Mouse (Mus musculus) frontal cortex, postnatal 36 days (tissue): ENCODE measurements at regions not wholly inside any gene's neighbourhood (a gene's known extent, or its start where the extent isn't known, plus 50 kb on each side); places are given as distances from the start of the nearest gene placed in this dataset.

Experiments
- DNase-seq, 2 experiments: peaks; one replicate each; pipeline ENCODE4 v3.0.0; 2022; ENCODE audit warnings: low spot score in 2 of 2

DNA sequence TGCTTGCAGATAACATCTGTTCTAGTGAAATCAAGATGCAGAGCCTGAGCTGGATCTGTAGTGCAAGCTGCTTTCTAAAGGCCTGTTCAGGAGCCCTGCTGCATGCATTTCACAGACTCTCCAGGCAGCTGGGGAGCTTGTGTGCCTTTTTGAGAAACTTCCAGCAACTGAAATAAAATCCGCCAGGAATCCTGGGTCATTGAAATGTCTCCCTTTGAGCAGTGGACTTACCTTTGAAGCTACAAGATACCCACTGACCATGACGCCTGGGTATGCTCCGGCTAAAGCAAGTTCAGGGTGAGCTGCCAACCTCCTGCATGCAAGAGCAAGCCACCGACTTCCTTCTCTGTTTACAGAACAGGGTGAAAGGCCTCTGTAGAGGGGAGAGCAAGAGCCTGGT lies 278.7 kb downstream of the Cenpw start:
- DNase-seq, result no peak

DNA sequence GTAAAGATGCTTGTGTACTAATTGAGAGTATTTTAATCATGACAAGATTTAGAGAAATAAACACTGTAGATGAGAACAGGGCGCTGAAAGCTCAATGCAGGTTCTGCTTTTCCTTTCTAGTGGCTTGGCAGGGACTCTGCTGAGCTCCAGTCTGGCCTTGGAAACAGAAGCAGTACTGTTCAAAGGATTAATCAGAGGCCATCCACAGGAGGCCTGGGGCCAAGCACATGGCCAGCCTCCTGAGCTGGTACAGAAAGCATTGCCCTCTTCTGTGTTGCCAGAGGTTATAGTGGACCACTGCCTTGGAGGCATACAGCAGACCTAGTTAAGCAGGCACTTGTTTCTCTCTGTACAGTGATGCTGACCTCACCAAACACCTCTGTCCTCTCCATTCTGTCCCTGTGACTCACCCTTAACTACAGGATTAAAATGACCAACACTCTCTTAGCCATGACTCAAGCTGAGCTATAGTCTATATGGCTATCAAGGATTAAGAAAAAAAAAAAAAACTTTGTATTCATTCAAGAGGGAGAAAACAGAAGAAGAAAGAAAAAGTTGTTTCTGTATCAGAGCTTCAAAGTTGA lies 302.5 kb downstream of the Cenpw start:
- peak; percentile 3 to 44 for DNase-seq

DNA sequence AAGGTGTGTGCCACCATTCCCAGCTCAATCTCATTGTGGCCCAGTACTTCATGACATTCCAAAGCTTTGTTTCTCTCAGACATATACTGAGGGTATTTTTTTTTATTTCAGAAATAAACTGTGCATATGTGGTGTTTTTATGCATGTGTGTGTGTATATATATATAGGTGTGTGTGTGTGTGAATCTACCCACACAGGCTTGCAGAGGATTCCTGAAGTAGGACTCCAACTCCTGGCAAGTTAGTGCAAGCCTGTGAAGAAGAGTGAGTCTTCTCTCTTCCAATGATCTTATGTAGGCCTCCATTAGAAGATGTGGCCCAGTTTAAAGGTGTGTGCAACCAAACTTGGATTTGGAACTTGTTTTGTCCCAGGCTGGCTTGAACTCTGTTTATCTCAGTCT lies 328.9 kb upstream of the Rspo3 start:
- DNase-seq, result no peak

DNA sequence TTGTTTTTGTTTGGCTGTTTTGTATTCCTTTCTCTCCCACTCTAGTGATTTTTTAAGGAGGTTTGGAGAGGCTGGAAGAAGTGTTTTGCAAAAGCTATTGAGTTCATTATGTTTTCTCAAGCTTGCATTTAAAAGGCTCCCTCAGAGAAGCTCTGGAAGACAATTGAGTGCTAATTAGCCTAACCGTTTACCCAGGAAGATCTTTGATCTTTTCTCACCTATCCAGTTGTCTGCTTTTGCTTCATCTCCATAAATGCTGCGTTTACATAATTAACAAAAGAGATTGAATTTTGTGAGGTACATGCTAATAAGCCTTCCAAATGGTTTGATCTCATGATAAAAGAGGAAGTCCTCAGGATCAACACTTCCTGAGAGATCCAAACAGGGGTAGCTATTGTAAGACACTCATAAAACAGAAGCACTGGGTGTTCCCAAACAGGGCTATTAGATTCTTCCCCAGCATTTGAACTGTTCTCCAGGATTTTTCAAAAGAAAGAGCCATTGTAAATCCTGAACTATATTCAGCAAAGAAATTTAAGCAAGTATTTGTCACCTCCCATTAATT lies 320.2 kb upstream of the Rspo3 start:
- no peak for DNase-seq

DNA sequence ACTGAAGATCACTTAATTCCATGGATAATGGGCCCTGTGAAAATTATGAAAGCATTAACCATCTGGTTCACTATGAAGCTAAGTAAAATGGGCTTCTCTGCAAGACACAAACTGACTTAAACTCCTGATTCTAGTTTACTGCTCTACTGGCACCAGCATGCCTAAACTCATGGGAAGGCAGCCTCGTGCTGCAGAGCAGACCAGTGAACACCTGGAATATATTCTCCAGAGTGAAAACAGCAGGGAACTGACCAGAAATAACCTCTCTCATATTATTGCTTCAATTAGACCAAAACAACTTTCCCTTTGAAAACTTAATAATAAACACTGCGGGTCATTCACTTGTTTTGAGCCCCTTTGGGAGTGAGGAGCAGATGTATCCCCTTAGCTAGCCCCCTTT lies 316.8 kb upstream of the Rspo3 start:
- no peak for DNase-seq

DNA sequence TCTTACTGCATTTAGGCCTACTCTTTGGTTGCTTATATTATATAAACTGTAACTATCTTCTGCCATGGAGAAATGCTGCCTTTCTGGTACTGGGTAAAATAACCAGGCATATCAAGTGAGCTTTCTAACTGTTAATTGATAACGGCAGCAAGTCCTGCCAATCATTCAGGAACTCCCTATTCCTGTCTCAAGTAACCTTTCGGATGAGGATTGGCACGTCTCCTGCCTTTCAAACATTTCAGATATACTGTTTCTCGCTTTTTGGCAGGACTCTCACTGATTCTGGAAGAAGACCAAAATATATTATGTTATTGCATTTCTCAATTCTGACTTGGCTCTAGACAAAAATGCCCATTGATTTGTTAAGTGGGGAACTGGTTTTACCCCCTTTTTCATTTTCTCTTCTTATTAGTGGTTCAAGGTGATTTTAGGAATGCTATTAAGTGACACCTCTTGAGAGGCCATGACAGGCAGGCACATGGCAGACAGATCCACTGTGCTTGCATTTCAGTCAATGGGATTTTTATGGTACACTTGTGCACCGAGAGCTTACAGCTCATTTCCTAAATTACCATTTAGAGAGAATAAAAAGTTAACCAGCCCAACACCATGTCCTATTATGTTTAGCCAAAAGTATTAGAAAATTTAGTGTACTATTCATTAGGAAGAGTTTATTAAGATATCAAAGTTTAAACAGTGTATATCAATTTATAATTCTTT lies 289.4 kb upstream of the Rspo3 start:
- peak in 1 of 2 experiments; percentile 16 for DNase-seq

DNA sequence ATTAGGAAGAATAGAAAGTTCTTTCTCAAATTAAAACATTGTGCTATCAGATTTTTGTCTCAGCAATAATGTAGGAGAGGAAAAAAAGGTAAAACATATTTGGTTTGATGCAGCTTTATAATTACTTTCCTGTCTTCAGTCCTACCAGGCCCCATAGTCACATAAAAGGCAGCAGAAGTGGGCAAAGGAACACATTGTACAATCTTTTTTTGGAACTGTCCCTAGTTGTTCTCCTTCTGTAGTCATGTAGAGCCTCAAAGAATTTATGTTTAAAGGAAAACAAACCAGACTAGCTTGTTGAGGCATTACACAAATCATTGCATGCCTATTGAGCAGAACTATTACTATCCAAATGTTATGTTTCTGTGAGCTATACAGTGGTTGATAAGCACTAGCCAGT lies 288.7 kb upstream of the Rspo3 start:
- peak in 1 of 2 experiments; percentile 15 for DNase-seq

DNA sequence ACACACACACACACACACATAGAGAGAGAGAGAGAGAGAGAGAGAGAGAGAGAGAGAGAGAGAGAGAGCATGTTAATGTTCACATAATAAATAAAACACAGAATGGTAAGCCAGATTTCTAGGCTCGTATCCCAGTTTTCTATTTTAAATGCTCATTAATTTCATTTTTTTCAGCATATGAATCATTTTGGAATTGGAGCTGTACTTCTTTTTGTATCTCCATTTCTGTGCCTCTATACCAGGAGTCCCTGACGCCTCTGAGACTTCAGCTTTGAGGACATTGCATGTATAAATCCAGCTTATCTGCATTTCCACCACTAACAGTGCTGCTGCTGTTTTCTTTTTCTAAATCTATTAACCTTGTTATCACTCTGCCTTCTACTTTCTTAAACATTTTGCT lies 287.5 kb upstream of the Rspo3 start:
- peak in 1 of 2 experiments; percentile 13 for DNase-seq

DNA sequence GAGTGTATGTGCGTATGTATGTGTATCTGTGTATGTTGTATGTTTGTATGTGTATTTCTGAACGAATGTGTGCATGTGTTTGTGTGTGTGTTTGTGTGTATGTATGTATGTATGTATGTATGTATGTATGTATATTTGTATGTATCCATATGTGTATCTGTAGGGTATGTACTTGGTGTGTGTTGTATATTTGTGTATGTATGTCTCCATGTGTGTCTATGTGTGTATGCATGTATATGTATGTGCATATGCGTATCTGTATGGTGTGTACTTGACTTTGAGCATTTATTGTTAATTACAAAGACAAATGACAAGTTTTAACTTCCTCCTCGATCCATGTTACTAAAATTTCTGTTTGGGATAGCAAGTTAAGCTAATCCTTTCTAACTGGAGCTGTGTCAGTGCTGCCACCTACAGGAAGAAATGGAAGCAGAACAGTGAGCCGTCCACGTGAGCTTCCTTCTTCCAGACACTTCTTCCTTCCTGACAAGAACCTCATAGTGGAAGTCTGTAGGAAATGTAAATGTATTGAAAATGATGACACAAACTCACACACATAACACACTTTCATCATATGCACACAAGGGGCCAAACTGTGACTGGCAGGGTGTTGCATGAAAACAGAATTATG lies 268.4 kb upstream of the Rspo3 start:
- DNase-seq, result peak; percentile 46 to 75

DNA sequence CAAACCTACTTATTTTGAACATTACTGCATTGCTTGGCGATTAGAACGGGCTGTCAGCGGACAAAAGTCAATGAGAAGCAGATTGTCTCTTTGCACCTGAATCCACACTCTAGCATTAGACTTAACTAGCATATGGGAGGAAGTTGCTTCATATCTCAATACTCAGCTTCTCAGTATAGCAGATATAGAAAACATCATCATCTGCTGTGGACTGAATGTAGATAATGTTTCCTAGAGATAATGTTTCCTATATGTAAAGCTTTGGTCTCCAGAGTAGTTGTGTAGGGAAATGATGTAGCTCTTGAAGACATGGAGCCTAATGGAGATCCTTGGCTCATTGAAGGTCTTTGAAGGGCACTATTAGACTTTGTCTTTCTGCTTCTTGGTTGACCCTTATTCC lies 267.0 kb upstream of the Rspo3 start:
- DNase-seq, result no peak

DNA sequence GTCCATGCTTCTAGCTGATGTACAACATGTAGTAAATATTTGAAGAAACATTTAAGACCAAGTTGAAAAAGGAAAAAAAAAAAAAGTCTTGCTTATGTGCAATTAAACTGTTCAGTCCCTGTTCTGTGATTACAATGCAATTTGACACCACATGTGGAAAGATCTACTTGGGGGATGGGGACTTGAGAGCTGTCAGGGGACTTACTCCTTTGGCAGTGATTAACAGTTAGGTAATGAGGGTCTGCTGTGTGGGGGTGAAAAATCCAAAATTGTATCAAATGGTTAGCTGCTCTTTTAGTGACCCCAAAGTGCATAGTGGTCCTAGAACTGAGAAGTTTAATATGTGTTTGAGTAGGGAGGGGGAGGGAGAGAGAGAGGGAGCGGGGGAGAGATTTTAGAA lies 259.0 kb upstream of the Rspo3 start:
- no peak for DNase-seq

DNA sequence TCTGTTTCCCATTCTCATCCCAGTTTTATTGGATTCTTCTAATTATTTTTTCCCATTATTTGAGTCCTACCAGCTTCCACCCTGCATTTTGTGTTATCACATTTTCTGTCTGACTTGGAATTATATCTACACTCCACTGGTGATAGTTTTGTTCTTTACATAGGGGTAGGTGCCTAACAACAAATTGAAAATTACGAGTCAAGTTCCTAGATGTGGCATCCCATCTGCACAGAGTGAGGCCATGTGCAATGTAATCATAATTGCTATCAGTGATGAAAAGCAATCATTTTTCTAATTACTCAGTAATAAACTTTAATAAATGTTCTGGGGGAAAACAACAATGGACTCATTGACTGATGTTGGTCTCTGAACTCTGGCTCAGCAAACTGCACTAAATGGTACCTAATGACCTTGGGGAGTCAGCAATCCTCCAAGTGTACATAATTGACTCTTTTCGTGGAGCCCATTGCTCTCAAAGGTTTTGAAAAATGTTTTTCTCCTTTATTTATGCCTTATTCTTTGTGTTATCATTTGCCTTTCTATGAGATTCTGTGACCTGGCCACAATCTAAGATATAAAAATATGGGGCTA lies 250.6 kb upstream of the Rspo3 start:
- DNase-seq, result no peak

DNA sequence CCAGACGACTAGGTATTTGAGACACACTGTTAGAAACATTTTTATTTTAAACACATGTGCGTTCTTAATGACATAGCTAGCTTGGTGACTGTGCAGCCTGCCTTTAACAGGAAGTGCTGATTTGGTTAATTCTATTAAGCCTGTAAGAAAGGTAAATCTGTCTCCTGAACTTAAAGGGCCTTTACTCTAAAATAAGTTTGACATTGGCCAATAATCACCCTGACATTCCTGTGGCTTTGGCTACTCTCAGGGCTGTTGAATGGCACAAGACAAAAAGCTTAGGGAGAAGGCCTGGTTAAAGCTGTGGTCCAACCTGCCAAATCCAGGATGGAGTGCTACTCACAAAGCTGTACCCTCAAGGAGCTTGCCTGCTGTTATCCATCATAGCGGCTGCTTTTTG lies 201.0 kb upstream of the Rspo3 start:
- DNase-seq, result no peak

DNA sequence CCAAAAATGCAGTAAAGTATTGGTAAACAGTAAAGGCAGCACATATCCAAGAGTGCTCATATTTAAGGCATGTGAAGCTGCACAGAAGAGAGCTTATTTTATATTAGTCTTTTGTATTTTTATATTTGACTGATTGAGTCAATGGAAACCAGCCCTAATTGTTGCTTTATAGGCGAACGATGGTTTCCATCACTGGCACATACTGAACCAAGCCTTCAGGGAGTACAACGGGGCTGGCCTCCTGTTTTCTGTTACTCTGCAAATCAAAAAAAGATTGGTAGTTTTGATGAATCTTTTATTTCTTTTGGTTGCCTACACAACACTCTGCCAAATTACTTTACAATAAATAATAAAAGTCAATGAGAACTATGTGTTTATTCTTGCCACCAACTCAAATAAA lies 189.7 kb upstream of the Rspo3 start:
- DNase-seq, result no peak

DNA sequence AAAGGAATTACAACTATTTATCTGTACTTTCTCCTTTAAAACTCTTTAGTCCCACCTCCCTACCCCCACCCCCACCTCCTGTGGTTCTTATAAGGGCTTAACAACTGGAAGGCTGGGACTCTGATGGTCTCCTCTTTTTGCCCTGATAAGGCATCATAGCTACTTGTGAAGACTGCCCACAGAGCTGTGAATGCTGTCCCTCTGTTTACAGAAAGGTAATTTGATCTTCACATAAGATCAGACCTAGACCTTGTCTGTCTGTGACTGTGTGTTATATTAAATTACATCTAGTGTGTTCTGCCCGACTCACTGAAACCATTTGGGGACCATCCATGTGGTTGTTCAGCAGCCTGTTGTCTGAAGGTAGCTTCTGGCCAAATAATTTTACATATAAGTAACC lies 175.3 kb upstream of the Rspo3 start:
- no peak for DNase-seq

DNA sequence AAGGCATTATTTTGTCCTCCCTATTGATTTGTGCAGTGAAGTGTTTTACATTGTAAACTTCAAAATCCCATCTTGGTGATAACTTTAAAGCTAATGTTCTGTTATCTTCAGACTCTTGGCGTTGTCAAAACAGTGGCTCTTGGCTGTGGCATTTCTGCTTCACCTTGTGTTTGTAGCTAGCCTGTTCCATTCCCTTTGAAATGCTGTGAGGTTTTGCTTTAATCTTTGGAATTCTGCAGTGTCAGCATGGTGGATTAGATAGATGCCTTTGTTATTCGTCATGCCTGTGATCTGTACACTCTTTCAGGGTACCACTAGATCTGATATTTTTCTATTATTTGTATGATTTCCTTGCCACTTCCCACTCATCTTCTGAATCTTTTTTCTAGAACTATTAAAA lies 173.0 kb upstream of the Rspo3 start:
- no peak for DNase-seq

DNA sequence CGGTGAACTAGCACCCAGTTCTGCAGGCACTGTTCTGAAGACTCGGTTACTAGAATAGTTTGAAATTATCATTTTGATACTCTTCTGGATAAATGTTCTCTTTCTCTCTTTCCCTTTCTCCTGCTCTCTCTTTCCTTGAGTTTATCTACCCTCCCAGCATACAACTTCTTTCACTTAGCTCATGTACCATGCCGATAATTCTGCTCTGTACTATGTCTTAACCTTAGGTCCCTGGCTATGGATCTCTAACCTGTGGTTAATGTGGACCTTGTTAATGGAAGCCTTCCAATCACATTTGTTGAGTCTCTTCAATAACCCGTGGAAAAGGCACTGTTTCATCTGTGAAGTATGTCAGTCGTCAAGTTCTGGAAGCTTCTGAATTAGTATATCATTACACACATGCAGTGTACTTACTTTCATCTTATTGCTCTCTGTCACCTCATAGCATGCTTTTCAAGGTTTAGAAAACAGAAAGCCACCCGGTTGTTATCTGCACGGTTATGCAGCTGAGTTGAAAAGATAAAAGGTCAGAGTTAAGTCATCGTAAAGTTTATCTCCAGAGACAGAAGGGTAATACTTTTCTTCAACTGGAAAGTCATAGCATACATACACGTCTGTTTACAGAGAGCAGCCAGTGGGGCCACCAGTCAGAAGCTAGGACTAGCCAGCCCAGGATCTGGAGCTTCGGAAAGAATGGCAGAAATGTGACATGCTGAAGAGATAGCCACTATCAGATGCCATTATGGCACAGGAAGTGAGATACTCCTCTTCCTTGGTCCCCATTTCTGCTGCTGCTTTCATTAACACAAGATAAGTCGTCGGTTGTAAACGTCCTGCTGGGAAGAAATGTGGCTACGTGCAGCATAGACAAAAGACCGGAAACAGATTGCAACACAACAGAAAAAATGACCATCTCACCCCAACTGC lies 157.6 kb upstream of the Rspo3 start:
- no peak for DNase-seq

DNA sequence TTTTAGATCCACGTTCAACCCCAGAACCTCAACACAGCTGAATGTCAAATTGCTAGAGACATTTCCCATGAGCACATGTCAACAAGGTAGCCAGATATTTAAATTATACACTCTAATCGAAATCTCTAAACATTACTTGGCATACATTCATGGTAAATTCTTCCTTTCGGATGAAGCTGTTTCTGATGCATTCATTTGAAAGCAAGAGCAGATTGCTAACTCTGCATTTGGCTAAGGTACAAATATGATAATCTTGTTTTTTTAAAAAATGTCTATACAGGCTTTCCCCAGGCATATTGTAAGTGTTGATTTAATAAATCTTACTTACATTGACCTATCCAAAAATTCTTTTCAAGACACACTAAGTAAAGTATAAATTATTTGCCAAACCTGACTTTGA lies 153.9 kb upstream of the Rspo3 start:
- DNase-seq, result no peak

DNA sequence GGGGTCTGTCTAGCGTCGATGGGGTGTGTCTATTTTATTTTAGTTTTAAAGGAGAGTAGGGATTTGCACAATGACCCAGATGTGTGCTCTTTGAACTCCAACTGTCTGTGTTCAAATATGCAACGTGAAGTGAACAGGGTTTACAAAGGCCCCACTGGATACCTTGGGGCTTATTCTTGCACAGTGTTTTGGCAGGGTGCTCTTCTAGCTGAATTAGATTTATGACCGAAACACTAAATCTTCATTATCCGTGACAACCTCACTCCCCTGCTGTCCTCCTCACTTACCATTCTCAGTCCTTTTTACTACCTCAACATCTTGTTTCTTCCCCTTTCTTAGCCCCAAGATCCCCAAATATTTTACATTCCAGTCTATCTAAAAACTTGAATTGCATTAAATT lies 151.3 kb upstream of the Rspo3 start:
- no peak for DNase-seq

DNA sequence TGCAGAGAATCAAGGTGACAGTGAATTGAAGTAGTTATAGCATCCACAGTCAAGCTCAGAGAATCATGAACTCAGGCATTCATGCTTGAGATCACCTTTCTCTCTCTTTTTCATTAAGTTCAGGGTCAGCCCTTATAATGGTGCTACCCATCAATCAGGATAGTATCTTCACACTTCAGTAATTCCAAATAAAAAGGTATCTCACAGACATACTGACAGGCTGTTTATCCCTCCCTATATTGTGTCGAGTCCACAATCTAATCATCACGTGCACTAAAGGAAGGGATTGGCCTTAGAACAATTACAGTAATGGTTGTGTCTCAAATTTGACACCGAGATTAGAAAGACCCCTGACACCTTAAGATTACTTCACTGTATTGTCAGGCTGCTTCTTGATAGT lies 138.7 kb upstream of the Rspo3 start:
- DNase-seq, result no peak

DNA sequence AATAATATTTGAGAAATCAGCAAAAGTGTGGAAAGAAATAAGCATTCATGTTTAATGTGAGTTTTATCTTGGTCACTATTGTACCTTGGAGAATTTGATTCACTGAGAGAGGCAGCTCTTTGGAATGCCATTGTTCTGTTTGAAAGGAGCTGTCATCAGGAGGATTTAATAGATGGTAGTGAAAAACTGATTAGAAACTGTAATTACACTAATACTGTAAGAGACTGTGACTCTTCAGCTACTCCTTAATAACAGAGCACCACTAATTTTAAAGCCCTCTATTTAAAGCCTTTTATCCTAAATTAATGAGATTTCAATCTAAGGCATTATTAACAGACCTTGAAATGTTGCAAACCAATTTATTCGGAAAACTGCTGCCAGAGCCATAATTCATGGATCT lies 126.1 kb upstream of the Rspo3 start:
- DNase-seq, result no peak

DNA sequence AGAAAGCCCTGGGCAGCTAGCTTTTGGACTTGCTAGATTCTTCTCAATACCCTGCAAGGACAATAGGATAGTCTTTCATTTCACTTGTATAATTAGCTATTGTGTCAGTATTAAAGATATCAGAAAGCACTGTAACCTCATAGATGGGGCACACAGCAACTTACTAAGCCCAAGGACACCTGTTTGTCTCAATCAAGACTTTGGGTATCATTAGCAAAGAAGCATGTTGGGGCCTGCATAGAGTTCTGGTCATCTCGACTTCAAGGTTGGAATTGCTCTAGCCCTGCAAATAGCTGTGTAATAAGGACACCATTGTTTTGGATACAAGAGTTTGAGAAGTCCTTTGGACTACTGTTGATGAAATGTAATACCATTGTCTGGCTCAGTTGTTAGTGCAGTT lies 104.6 kb upstream of the Rspo3 start:
- DNase-seq, result no peak
